Mouse (Mus musculus) v-Abl transformed pro-B cells (cell line): ENCODE data around the gene Nfic.

Experiments used
- in situ Hi-C, 2 experiments: fragments of 400-800 bp; cut with MboI; formaldehyde crosslinking; loops; one replicate each; pipeline ENCODE4 v1.15.1; 2025; ENCODE audit not compliant: unreplicated experiment in 2 of 2

The Nfic gene

GRCm38 (mm10) chr10:81409330-81409729 lies 46.1 kb downstream of the Nfic start:
- in situ Hi-C loops, result loop anchor here (5.0 to 10.0 kb wide), 2 partner anchors 33 to 765 kb away; no protein-coding TSS in a partner anchor

- in situ Hi-C loops, result loop anchor here (5.0 to 10.0 kb wide), 2 partner anchors 33 to 766 kb away; no protein-coding TSS in a partner anchor
Measured at GRCm38 (mm10) chr10:81408871-81409291, 46.6 kb downstream of the Nfic start.

GRCm38 (mm10) chr10:81408424-81408729 lies 47.1 kb downstream of the Nfic start:
- in situ Hi-C loops, result loop anchor here (5.0 to 10.0 kb wide), 2 partner anchors 34 to 766 kb away; no protein-coding TSS in a partner anchor

GRCm38 (mm10) chr10:81407539-81408423 lies 47.7 kb downstream of the Nfic start:
- in situ Hi-C loops, result loop anchor here (5.0 to 10.0 kb wide), 2 partner anchors 35 to 767 kb away; no protein-coding TSS in a partner anchor

- in situ Hi-C loops, result loop anchor here (5.0 to 10.0 kb wide), 2 partner anchors 36 to 768 kb away; no protein-coding TSS in a partner anchor
Measured at GRCm38 (mm10) chr10:81406504-81407440, 48.7 kb downstream of the Nfic start.

- in situ Hi-C loops, result loop anchor here (5.0 to 10.0 kb wide), 2 partner anchors 37 to 769 kb away; no protein-coding TSS in a partner anchor
Measured at GRCm38 (mm10) chr10:81405588-81406201, 49.7 kb downstream of the Nfic start.

GRCm38 (mm10) chr10:81404720-81405119 lies 50.7 kb downstream of the Nfic start:
- in situ Hi-C loops, result loop anchor here (5.0 to 10.0 kb wide), 2 partner anchors 38 to 770 kb away; no protein-coding TSS in a partner anchor

GRCm38 (mm10) chr10:81404082-81404481 lies 51.4 kb downstream of the Nfic start:
- in situ Hi-C loops, result loop anchor here in 1 of 2 experiments (10.0 kb wide), 1 partner anchor 771 kb away; no protein-coding TSS in a partner anchor

- in situ Hi-C loops, result loop anchor here in 1 of 2 experiments (10.0 kb wide), 1 partner anchor 771 kb away; no protein-coding TSS in a partner anchor
Measured at GRCm38 (mm10) chr10:81403511-81403910, 51.9 kb downstream of the Nfic start.

GRCm38 (mm10) chr10:81402227-81402765 lies 53.1 kb downstream of the Nfic start:
- in situ Hi-C loops, result loop anchor here in 1 of 2 experiments (10.0 kb wide), 1 partner anchor 773 kb away; no protein-coding TSS in a partner anchor

- in situ Hi-C loops, result loop anchor here in 1 of 2 experiments (10.0 kb wide), 1 partner anchor 773 kb away; no protein-coding TSS in a partner anchor
Measured at GRCm38 (mm10) chr10:81401521-81402226, 53.8 kb downstream of the Nfic start.

GRCm38 (mm10) chr10:81401205-81401520 lies 54.3 kb downstream of the Nfic start:
- in situ Hi-C loops, result loop anchor here in 1 of 2 experiments (10.0 kb wide), 1 partner anchor 774 kb away; no protein-coding TSS in a partner anchor

- in situ Hi-C loops, result loop anchor here in 1 of 2 experiments (10.0 kb wide), 1 partner anchor 774 kb away; no protein-coding TSS in a partner anchor
Measured at GRCm38 (mm10) chr10:81400371-81401204, 54.8 kb downstream of the Nfic start.

GRCm38 (mm10) chr10:81399798-81400308 lies 55.6 kb downstream of the Nfic start:
- in situ Hi-C loops, result loop anchor here (5.0 to 25.0 kb wide), 4 partner anchors 132 to 1237 kb away; partner anchors contain the start of gene Tdg (in 1 of the 2)

GRCm38 (mm10) chr10:81399296-81399695 lies 56.1 kb downstream of the Nfic start:
- in situ Hi-C loops, result loop anchor here in 1 of 2 experiments (5.0 to 25.0 kb wide), 3 partner anchors 133 to 1238 kb away; partner anchors contain the start of gene Tdg

GRCm38 (mm10) chr10:81396749-81397148 lies 58.7 kb downstream of the Nfic start:
- in situ Hi-C loops, result loop anchor here in 1 of 2 experiments (5.0 to 25.0 kb wide), 3 partner anchors 136 to 1241 kb away; partner anchors contain the start of gene Tdg

GRCm38 (mm10) chr10:81395865-81396264 lies 59.6 kb downstream of the Nfic start:
- in situ Hi-C loops, result loop anchor here in 1 of 2 experiments (5.0 to 25.0 kb wide), 3 partner anchors 136 to 1241 kb away; partner anchors contain the start of gene Tdg
